Mouse (Mus musculus): ENCODE results near the gene Astn2.
"Not testable (repeated sequence)": the region's sequence is repeated elsewhere in the genome, so short reads cannot be mapped to it uniquely, and the experiment has no call there.

Gene Astn2

GRCm38 (mm10) chr4:65743160-65743691 lies 661.2 kb downstream of the Astn2 start:
- no peak for DNase-seq

DNA sequence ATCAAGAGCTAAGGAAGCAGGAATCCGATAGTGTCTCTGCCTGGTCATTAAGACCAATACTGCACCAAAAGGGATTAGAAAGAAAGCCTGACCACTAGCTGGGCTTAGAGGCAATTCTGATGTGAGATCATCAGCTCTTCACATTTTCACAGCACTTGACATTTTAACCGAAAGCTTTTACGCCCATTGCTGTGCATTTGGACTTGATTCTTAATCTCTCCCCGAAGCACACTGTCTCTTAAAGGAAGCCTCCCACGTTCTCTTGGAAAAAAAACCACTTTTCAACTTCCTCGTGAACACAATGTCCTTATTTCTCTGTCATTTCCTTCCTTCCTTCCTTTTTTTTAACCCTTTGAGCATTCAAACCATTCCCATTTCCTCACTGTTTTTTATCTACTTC lies 680.0 kb downstream of the Astn2 start:
- DNase-seq = no peak

- no peak for DNase-seq
Observed at GRCm38 (mm10) chr4:65719610-65720009, 684.8 kb downstream of the Astn2 start.

- no peak for DNase-seq
Observed at GRCm38 (mm10) chr4:65717899-65718298, 686.5 kb downstream of the Astn2 start.

DNA sequence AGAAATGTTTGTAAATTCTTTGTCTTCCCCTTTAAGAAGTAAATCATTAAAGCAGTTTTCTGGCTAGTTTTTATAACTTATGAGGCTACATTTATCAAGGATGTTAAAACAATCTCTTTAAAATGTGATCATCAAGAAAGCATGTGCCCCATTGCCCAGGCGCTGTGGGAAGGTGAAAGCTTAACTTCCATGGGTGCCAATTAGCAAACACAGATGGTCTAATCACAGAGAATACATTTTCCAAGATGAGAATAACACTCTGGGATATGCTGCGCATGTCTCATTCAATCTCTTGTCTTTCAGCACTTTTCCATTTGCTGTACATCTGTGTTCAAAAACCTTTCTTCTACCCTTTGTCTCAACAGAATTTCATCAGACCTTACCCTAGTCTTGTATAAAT lies 688.3 kb downstream of the Astn2 start:
- no peak for DNase-seq

DNA sequence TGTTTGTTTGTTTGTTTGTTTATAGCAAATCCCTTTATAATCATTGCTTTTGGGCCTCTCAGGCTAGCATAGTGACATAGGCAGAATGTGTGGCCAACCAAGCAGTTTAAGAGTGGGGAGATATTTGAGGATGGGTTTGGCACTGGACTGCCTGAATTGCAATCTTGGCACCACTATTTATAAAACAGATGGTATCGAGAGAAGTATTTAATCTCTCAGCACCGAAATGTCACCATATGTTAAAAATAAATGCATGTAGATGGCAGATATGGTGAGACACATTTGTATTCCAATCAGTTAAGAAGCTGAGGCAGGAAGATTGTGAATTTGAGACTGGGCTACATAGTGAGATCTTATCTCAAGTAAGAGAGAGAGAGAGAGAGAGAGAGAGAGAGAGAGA lies 692.7 kb downstream of the Astn2 start:
- DNase-seq = peak; percentile 59

- no peak for DNase-seq
Observed at GRCm38 (mm10) chr4:65710623-65711022, 693.8 kb downstream of the Astn2 start.

- DNase-seq = no peak
Observed at GRCm38 (mm10) chr4:65701848-65702247, 702.6 kb downstream of the Astn2 start.

GRCm38 (mm10) chr4:65699743-65700361 lies 704.6 kb downstream of the Astn2 start:
- DNase-seq = no peak

- DNase-seq = no peak
Observed at GRCm38 (mm10) chr4:65695241-65695640, 709.2 kb downstream of the Astn2 start.

DNA sequence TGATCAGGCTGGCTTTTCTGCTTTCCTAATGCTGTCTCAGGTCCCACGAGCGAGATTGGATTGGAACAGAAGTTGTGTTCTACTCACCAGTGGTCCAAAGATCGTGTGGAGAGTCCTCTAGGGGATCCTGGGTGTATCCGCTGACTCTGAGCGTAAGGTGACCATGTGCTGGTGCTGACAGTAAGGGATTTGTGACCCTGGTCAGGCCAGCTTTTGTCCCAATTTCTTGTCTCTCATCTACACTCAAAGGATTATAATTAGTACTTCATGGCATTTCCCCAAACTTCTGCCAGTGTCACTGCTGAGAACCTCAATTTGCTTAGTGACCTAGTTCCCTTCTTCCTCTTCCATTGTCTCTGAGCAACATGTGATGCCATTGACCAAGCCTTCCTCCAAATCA lies 710.4 kb downstream of the Astn2 start:
- peak; percentile 37 for DNase-seq

- no peak for DNase-seq
Observed at GRCm38 (mm10) chr4:65687006-65687723, 717.2 kb downstream of the Astn2 start.

DNA sequence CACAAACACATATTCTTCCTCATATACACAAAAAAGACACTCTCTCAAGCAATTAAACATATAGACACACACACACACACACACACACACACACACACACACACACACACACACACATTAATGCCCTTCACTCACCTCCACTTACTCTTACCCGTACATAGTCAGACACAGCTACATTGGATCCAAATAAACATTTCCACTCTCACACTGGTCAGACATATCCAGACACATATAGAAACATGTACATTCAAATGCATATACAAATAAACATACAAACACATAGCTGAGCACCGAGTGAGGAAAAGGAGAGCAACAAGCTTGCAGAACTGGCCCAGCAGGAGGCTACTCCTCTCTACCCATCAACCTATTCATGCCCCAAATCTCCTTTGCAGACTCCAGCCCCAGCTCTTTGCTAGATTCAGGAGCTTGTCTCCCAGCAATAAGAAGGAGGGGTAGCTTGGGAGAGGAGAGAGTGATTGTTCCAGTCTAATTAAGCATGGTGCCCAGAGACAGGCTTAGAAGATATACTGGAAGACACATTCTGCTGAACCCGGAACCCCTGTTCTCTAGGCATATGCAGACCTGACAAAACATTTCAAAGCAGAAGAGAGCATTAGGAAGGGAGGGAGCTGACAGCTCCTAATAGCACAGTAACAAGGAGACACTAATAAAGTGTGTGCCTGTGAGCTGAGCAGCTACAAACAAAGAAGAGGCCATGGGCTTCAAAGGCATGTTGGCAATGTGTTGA lies 718.0 kb downstream of the Astn2 start:
- DNase-seq = no peak

DNA sequence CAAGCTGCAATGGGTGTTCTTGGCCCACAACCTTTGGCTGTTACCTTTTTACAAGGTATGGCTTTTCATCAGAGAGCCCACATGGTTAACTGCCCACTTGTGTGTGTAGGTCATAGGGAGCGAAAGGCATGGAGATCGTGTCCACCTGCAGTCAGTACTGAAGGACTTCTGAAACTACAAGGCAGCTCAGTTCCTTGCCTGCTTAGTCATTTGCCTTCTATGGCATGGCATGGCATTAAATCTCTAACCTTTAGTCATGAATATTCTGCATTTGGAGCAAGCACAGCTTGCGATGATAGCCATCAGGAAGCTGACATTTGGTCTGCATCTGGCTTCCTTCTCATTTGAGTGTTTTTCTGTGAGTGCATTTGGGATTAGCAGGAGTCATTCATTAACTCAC lies 720.0 kb downstream of the Astn2 start:
- no peak for DNase-seq

DNA sequence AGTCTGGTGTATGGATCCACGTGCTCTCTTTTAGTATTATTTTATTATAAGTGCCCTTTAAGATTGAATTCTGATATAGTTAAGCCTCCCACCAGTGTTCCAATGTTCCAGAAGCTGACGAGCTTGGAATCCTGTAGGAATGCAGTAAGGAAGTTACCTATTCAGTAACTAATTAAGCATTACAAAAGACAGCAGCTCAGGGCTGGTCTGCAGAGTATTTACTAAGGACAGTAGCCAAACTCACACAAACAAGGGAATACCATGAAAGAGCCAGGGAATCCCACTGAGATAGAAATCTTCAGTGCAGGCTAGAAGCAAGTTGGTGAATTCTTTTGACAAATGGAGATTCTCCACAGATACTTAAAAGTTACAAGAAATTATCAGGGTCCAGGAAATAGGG lies 724.6 kb downstream of the Astn2 start:
- DNase-seq = not testable (repeated sequence)

DNA sequence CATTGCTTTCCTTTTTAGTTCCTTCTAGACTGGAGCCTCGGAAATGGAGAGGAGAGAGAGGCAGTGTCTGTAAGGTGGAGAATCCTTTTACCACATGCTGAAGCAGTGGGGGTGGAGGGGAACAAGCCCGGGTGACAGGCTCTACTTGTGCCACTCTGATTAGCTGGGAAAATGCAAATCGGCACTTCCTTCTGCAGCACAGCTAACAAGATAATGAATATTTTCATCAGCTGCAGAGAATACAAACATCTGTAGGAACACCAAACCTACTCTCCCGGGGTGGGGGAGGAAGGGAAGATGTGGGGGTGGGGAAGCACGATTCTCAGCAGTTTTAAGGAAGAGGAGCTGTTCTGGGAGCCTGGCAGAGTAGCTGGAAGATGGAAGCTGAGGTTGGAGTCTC lies 725.5 kb downstream of the Astn2 start:
- no peak for DNase-seq

DNA sequence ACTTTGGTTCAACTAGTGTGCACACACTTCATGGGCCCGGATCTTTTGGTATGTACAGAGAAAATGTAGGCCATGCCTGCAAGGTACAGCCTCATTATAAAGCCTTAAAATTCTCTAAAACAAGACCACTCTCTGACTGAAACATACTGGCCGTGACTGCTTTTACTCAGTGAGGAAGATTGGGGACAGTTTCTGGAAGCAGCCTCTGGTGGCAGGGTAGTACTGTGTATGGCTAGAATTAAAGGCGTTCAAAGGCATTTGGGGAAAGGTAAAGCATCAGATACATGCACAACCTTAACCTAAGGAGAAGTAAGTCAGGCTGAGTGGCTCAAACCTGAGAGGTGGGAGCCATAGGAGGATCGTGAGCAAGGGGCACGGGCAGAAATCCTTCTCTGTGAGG lies 725.9 kb downstream of the Astn2 start:
- no peak for DNase-seq

- DNase-seq = peak; percentile 75
Observed at GRCm38 (mm10) chr4:65674267-65674978, 730.0 kb downstream of the Astn2 start.

DNA sequence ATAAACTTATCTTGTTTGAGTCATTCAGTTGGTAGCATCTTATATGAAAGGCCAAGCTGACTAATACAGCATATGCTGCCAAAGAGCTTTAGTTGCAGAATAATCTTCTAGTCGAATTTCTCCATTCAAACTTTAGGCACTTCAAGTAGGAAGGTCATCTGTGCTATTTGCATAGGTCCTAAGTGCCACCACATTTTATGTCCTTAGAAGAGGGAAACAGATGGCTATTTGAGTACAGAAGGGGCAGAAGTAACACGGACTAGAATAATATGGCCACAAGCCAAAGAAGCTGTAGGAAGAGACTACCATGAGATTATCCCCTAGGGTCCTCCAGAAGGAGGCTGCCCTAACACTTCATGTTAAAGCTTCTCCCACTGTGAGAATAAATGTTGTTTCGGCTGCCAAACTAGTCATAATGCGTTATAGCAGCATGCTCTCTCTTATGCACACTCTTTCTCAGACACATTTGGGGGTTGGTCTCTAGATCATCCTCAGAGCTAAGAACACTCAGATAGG lies 730.9 kb downstream of the Astn2 start:
- peak; percentile 20 for DNase-seq

- DNase-seq = no peak
Observed at GRCm38 (mm10) chr4:65672294-65672693, 732.1 kb downstream of the Astn2 start.

- DNase-seq = no peak
Observed at GRCm38 (mm10) chr4:65671585-65672184, 732.7 kb downstream of the Astn2 start.

DNA sequence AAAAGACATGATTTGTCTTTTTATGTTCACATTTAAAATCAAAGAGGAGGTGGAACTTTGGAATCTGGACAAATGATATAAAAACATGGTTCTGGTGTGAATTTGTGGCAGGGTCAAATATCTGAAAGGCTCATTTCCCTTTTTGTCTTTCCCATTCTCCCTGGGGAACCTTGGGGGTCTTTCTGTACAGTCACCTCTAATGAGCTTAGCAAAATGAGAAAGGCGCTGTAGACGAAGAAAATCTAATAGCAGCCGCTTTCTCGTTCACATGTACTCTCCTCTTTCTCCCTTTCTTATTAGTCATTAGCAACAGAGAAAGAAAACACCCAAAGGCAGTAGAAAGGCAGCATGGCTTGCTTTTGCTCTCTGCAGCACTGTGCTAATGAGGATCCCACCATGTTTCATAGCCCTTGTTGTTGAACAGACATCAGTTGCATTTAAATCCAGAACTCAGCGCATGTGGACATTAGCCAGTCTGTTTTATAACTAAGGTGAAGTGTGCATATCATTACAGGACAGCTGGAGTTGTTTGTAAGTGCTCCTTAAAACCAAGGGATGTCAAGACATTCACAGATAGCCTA lies 737.3 kb downstream of the Astn2 start:
- no peak for DNase-seq
